Mouse (Mus musculus) thymus, adult 2 months (tissue): ENCODE measurements around the gene Bcl10. TPM values are rescaled to one million over a fixed set of nuclear protein-coding genes. Genes with fewer than 3 reads are reported as not detected.
"Not testable (repeated sequence)": the region's sequence is repeated elsewhere in the genome, so short reads cannot be mapped to it uniquely, and the experiment has no call there.

Experiments
- DNase-seq: peaks from one replicate; pipeline ENCODE4 v3.0.0; 2021
- H3K27ac ChIP-seq: fragments of 200-500 bp; 2 replicates; pipeline ENCODE4 v1.5.1; 2012; ENCODE audit warnings: low read length, control low read depth; ENCODE audit not compliant: control insufficient read depth, insufficient read depth
- H3K27me3 ChIP-seq: fragments of 200-500 bp; 2 replicates; pipeline ENCODE4 v1.6.1; 2012; ENCODE audit warnings: mild to moderate bottlenecking, low read length, moderate library complexity, mixed read lengths; ENCODE audit not compliant: control insufficient read depth, insufficient read depth
- H3K36me3 ChIP-seq: fragments of 200-500 bp; 2 replicates; pipeline ENCODE4 v1.6.1; 2012; ENCODE audit warnings: mild to moderate bottlenecking, low read length, moderate library complexity; ENCODE audit not compliant: control insufficient read depth, insufficient read depth
- H3K4me1 ChIP-seq: fragments of 200-500 bp; replicated peaks from 2 replicates; pipeline ENCODE4 v1.6.1; 2012; ENCODE audit warnings: low read length; ENCODE audit not compliant: control insufficient read depth, insufficient read depth
- H3K4me3 ChIP-seq: fragments of 200-500 bp; 2 replicates; pipeline ENCODE4 v1.5.1; 2012; ENCODE audit warnings: mild to moderate bottlenecking, low read length, control low read depth, moderate library complexity; ENCODE audit not compliant: control insufficient read depth, insufficient read depth
- CTCF ChIP-seq: fragments of 200-500 bp; IDR thresholded peaks from 2 replicates; pipeline ENCODE4 v1.5.1; 2012; ENCODE audit warnings: mild to moderate bottlenecking, control low read depth, low read length, moderate library complexity, borderline replicate concordance; ENCODE audit not compliant: control insufficient read depth, poor library complexity, insufficient read depth; ENCODE audit errors: extremely low read depth
- POLR2A ChIP-seq: fragments of 200-500 bp; IDR thresholded peaks from 2 replicates; pipeline ENCODE4 v1.6.1; 2012; ENCODE audit warnings: mild to moderate bottlenecking, low read length, control low read depth, moderate library complexity; ENCODE audit not compliant: control insufficient read depth, poor library complexity, insufficient read depth; ENCODE audit errors: extremely low read depth
- WGBS: fragments of 180-500 bp; shearing (Covaris S2); methylation state at CpG from one replicate; pipeline ENCODE4 v1.1.7; 2018; 5-methylcytosine and 5-hydroxymethylcytosine counted together
- polyA plus RNA-seq: library from polyadenylated mRNA; depleted of rRNA; stranded (reverse); fragments of >200 nt; gene quantifications from 2 replicates; pipeline ENCODE4 v1.2.3, GENCODE M21; 2012

Gene Bcl10
- polyA plus RNA-seq, 1 experiment, result 17.3 TPM

GRCm38 (mm10) chr3:145906582-145906981 is 16.0 kb upstream of the Bcl10 start:
- WGBS, result 94% methylated on average over 9 of the region's 9 CpGs

DNA sequence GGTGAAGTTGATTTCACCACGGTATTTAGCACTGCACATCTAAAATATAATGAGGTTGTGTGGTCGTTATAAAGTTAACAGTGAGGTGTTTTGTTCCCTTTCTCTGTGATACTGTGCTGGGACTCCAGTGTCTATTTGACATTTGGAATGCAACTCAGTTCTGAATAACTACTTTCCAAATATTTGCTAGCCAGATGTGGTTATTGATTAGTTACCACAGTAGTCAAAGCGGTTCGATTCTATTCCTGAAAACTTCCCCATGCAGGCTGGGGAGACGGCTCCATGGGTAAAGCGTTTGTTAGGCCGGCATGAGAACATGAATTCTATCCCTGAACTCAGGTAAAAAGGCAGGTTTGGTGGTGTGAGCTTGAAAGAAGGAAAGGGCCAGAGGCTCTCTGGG is 10.1 kb upstream of the Bcl10 start:
- 94% methylated on average over 7 of the region's 7 CpGs for WGBS
- DNase-seq, result no peak
- no peak for TF ChIP-seq CTCF
- Histone ChIP-seq H3K4me1 (peaks cover 3% of the 10 kb centered on the region), H3K27ac (no peak overlapping the region), H3K4me3 (no peak overlapping the region), H3K27me3 (no peaks in the 10 kb centered on the region), H3K36me3 (no peaks in the 10 kb centered on the region)

More at GRCm38 (mm10) chr3:145906582-145906981, 16.0 kb upstream of the Bcl10 start:
- H3K27ac ChIP-seq, result no peak overlapping the region
- 0 out of 2 replicates have a peak, but pooled peaks cover 2% of the 10 kb centered on the region for H3K4me1 ChIP-seq
- H3K4me3 ChIP-seq, result no peak overlapping the region
- DNase-seq, result no peak
- H3K36me3 ChIP-seq, result no peaks in the 10 kb centered on the region
- H3K27me3 ChIP-seq, result no peaks in the 10 kb centered on the region
- no peak for TF ChIP-seq POLR2A

DNA sequence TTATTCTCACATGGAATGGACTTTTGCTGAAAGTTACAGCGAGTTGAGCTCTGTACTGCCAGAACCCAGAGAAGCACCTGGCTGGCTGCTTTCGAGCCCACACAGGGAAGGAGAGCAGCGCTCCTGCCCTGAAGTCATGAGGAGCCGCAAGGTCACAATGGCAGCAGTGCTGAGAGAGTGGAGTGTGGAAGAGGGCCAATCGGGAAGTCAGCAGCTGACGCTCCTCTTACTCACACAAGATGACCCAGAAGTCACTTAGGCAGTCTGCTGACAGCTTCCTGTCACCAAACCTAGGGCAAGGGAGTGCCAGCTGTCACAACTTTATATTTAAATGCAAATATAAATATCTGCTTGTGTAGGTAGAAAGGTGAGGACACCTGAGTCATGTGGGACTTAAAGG is 9.3 kb upstream of the Bcl10 start:
- H3K4me3 ChIP-seq, result no peak overlapping the region
- H3K27ac ChIP-seq, result no peak overlapping the region
- DNase-seq, result no peak
- H3K4me1 ChIP-seq, result peaks cover 7% of the 10 kb centered on the region
- TF ChIP-seq POLR2A (no peak), CTCF (no peak)
- no peaks in the 10 kb centered on the region for H3K27me3 ChIP-seq
- 89% methylated on average over 6 of the region's 6 CpGs for WGBS
- no peaks in the 10 kb centered on the region for H3K36me3 ChIP-seq

GRCm38 (mm10) chr3:145913942-145914341 is 8.7 kb upstream of the Bcl10 start:
- not testable (repeated sequence) for H3K36me3 ChIP-seq, H3K4me3 ChIP-seq, H3K27ac ChIP-seq, H3K4me1 ChIP-seq, H3K27me3 ChIP-seq, DNase-seq
- WGBS, result 90% methylated on average over 7 of the region's 7 CpGs

GRCm38 (mm10) chr3:145916374-145916773 is 6.2 kb upstream of the Bcl10 start:
- no peaks in the 10 kb centered on the region for H3K36me3 ChIP-seq
- DNase-seq, result no peak
- H3K27me3 ChIP-seq, result no peaks in the 10 kb centered on the region
- 15% methylated on average over 5 of the region's 5 CpGs for WGBS
- no peak overlapping the region for H3K4me3 ChIP-seq
- no peak overlapping the region for H3K27ac ChIP-seq
- TF ChIP-seq CTCF, result no peak
- TF ChIP-seq POLR2A, result no peak
- H3K4me1 ChIP-seq, result peaks cover 7% of the 10 kb centered on the region

DNA sequence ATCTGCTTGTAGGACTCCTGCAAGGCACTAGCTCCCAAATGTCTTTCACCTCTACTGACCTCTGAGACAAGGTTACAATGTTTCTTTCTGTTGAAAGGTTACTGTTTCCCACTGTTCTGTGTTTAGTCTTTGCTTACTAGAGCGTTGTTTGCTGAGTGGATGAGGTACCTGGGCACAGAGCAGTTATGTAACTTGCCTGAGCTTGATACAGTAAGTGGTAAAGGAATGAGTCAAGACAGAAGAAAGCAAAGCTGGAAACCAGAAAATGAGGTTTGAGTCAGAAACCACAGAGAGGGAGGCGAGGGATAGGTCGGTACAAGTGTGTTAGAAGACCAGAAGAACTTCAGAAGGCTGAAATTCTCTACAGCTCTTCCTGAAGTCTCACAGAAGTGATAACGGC is 5.8 kb upstream of the Bcl10 start:
- TF ChIP-seq POLR2A, result no peak
- no peak for TF ChIP-seq CTCF
- DNase-seq, result no peak
- Histone ChIP-seq H3K4me3 (no peak overlapping the region), H3K4me1 (peaks cover 7% of the 10 kb centered on the region), H3K27ac (no peak overlapping the region), H3K36me3 (no peaks in the 10 kb centered on the region), H3K27me3 (no peaks in the 10 kb centered on the region)
- WGBS, result 17% methylated on average over 4 of the region's 4 CpGs

DNA sequence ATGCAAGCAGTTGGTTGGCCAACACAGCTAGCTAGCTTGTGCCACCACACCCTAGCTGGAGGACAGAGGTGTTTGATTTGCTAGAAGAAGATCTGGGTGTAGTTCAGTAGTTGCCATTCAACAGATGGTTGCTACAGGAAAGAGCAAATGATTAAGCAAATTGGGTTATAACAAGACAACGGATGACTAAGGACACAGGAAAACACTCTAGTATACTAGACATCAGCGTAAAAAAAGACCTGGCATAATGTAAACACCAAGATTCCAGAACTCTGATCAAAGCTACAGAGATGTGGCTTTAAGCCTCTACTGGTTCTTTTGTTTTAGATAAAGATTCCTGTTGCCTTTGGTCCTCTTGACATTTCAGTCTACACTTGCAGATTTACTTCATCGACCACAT is 367 bp downstream of the Bcl10 start:
- H3K27ac ChIP-seq, result no peak overlapping the region
- H3K36me3 ChIP-seq, result no peaks in the 10 kb centered on the region
- peaks cover 2% of the 10 kb centered on the region for H3K4me1 ChIP-seq
- WGBS, result 77% methylated on average over 3 of the region's 3 CpGs
- no peak overlapping the region for H3K4me3 ChIP-seq
- TF ChIP-seq POLR2A (no peak), CTCF (no peak)
- no peaks in the 10 kb centered on the region for H3K27me3 ChIP-seq
- no peak for DNase-seq
